Mouse (Mus musculus) midbrain, embryonic 10.5 days (tissue): Measurements from ENCODE around the gene Herc6. TPM values are rescaled to one million over a fixed set of nuclear protein-coding genes. Genes with fewer than 3 reads are reported as not detected.

Experiments
- DNase-seq: peaks from one replicate; pipeline ENCODE4 v3.0.0-alpha.2; 2017; ENCODE audit warnings: low spot score
- H3K27ac ChIP-seq: fragments of 300-500 bp; sonication (generic); replicated peaks from 2 replicates; pipeline ENCODE4 v1.5.1; 2016; ENCODE audit warnings: mild to moderate bottlenecking
- H3K27me3 ChIP-seq: fragments of 300-500 bp; sonication (generic); 2 replicates; pipeline ENCODE4 v1.6.1; 2016; ENCODE audit warnings: low read depth, mild to moderate bottlenecking; ENCODE audit not compliant: poor library complexity, severe bottlenecking
- H3K36me3 ChIP-seq: fragments of 300-500 bp; sonication (generic); 2 replicates; pipeline ENCODE4 v1.6.1; 2016; ENCODE audit warnings: mild to moderate bottlenecking, moderate library complexity
- H3K4me1 ChIP-seq: fragments of 300-500 bp; sonication (generic); 2 replicates; pipeline ENCODE4 v1.6.1; 2016
- H3K4me3 ChIP-seq: fragments of 300-500 bp; sonication (generic); 2 replicates; pipeline ENCODE4 v1.5.1; 2016; ENCODE audit warnings: mild to moderate bottlenecking, moderate library complexity
- H3K9me3 ChIP-seq: fragments of 300-500 bp; sonication (generic); replicated peaks from 2 replicates; pipeline ENCODE4 v1.6.1; 2016; ENCODE audit warnings: mild to moderate bottlenecking
- WGBS: fragments of 180-500 bp; shearing (Covaris S2); methylation state at CpG from one replicate; pipeline ENCODE4 v1.1.7; 2016; 5-methylcytosine and 5-hydroxymethylcytosine counted together
- polyA plus RNA-seq: library from polyadenylated mRNA; unstranded; fragments of >200 nt; fragmentation: Nextera tagmentation; extraction: Ambion mirVana; gene quantifications from 2 replicates; pipeline ENCODE4 v1.2.1, GENCODE M21; 2016

Gene Herc6
- 2.4 and 3.2 TPM in 2 replicates for polyA plus RNA-seq

DNA sequence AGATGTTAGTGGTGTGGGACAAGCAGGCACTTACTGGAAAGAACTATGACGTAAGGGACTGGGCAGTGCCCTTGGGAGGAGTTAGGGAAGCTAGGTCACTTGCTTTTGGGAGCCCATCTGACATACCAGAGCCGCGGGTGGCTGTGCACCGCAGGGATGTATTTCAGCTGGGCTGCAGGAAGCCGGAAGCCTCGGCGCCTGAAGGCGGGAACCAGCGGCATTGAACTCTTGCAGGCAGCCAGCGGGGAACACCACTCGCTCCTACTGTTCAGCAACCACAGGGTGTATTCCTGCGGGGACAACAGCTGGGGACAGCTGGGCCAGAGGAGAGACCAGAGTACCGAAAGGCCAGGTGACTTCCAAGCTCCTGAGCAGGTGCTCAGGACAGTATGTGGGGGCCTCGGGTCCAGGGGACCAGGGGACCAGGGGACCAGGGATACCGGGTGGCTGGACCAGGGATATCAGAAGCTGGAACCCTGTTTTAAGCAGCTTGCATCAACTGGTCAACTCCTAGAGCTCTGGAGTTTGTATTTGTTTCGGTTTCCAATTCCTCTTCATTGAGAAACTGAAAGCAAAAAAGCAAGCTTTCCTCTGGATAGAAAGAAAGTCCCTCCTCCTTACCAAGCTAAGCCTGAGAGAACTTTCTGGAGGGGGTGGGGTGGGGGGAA lies at the start of gene Herc6:
Gene Herc6, plus strand, starts transcription at position 120 of the 668 bp plus-strand sequence.
- peaks cover 7% of the 10 kb centered on the region for H3K4me1 ChIP-seq
- H3K27me3 ChIP-seq: no peaks in the 10 kb centered on the region
- DNase-seq: peak; percentile 60
- no peaks in the 10 kb centered on the region for H3K9me3 ChIP-seq
- no peaks in the 10 kb centered on the region for H3K36me3 ChIP-seq
- H3K4me3 ChIP-seq: peak within 1 kb of the TSS; percentile 55
- H3K27ac ChIP-seq: peak within 1 kb of the TSS; percentile 77
- WGBS: 5% methylated on average over 16 of the region's 16 CpGs

DNA sequence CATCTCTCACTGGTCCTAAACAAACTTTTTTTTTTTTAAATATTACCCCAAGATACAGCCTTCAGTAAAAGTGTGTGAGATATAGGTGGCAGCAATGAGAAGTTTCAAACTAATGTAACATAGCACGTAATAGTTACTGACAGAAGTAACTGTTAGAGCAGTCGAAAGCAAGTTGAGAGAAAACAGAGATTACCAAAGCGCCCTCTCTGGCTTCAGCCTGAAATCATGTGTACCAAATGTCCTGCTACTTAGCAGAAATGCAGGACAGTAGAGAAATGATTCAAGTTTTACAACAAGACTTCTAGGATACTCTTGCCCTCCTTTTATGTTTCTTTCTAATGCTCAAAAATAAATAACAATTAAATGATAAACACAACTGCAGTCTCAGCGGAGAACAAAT lies 49.8 kb upstream of the Herc6 start:
- 0 out of 2 replicates have a peak, but pooled peaks cover 6% of the 10 kb centered on the region for H3K27me3 ChIP-seq
- WGBS: 87% methylated on average over 4 of the region's 4 CpGs
- no peaks in the 10 kb centered on the region for H3K9me3 ChIP-seq
- H3K4me1 ChIP-seq: peaks cover 15% of the 10 kb centered on the region
- H3K27ac ChIP-seq: no peak overlapping the region
- H3K36me3 ChIP-seq: no peaks in the 10 kb centered on the region
- no peak overlapping the region for H3K4me3 ChIP-seq
- DNase-seq: no peak

DNA sequence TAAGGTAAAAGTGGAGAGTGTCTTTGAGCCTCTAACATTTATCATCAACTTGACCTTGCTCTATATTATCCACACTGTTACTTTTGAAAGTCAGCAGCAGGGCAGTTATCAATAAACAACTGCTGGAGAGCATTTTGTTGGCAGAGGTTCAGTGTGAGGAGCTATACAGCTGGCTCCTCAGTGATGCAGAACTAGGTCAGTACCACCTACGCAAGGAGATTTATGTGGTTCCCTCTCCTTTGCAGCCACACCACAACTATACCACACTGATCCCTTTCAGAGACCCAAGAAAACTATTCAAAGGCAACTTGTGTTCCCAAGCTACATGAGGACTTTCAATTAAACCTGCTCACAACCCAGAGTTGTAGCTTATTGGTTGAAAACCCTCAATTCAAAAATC lies 49.4 kb upstream of the Herc6 start:
- WGBS: 95% methylated on average over 1 of the region's 1 CpGs
- Histone ChIP-seq H3K36me3 (no peaks in the 10 kb centered on the region), H3K27me3 (0 out of 2 replicates have a peak, but pooled peaks cover 6% of the 10 kb centered on the region), H3K4me1 (peaks cover 15% of the 10 kb centered on the region), H3K9me3 (no peaks in the 10 kb centered on the region), H3K4me3 (no peak overlapping the region), H3K27ac (no peak overlapping the region)
- no peak for DNase-seq

DNA sequence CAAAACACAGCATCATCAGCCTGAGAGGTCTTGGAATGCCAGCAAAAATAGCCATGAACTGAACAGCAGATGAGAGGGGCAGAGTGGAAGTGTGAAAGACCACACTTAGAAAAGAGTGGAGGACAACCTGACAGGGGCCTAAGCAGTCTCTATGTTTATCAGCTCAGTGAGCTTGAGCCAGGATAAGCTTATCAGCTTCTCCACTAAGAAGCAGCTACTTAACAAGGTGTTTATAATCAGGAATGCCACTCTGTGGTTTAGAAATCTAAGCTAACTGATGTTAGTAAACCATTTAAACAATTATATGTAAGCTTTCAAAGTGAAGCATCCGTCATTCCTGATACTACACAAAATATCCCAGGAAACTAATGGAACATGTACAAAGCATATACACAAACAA lies 48.8 kb upstream of the Herc6 start:
- H3K27me3 ChIP-seq: 0 out of 2 replicates have a peak, but pooled peaks cover 6% of the 10 kb centered on the region
- H3K36me3 ChIP-seq: no peaks in the 10 kb centered on the region
- DNase-seq: no peak
- H3K4me1 ChIP-seq: peaks cover 15% of the 10 kb centered on the region
- no peak overlapping the region for H3K27ac ChIP-seq
- H3K9me3 ChIP-seq: no peaks in the 10 kb centered on the region
- H3K4me3 ChIP-seq: no peak overlapping the region
- 80% methylated on average over 1 of the region's 1 CpGs for WGBS

DNA sequence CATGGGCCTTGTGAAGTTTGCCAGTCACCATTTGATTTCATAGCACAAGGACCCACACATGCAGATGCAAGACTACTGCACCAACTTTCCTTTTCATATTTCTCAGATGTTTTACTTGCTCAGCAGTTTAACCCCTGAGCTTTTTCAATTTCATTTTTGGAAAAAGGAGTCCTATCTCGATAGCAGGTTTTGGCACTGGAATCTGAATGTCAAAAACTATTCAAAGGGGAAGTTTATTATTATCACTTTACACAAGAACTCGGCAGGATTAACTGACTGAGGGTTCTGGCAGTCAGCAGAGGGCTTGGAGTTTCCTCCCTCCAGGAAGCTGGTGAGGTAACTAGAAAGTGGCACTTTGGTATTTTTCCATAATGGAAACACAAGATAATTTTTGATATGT lies 47.4 kb upstream of the Herc6 start:
- WGBS: 85% methylated on average over 2 of the region's 2 CpGs
- no peak overlapping the region for H3K4me3 ChIP-seq

DNA sequence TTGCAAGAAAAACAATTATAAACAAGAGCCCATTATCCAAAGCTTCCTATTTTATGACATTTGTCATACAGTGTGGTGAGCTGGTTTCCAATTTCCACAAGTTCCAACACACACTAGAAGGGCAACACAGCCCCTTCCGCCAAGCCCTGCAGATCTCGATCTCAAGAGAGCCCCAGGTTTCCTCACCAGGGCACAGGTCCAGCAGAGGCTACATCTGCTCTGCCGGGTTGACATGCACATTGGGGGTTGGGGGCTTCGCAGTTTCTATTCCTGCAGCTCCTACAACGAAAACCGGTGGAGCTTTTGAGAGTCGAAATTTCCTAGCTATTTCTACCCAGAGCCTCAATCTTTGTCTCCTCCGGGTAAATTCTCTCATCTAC lies 46.6 kb upstream of the Herc6 start:
- Histone ChIP-seq H3K27me3 (0 out of 2 replicates have a peak, but pooled peaks cover 6% of the 10 kb centered on the region), H3K27ac (peak overlapping the region; percentile 78; the same call in 1 of the 2 replicates), H3K9me3 (no peaks in the 10 kb centered on the region), H3K4me1 (peaks cover 15% of the 10 kb centered on the region), H3K4me3 (peak overlapping the region; percentile 79), H3K36me3 (no peaks in the 10 kb centered on the region)
- no peak for DNase-seq
- WGBS: 10% methylated on average over 8 of the region's 8 CpGs

More for the DNA sequence above, 47.4 kb upstream of the Herc6 start:
- Histone ChIP-seq H3K27ac (no peak overlapping the region), H3K27me3 (0 out of 2 replicates have a peak, but pooled peaks cover 6% of the 10 kb centered on the region), H3K36me3 (no peaks in the 10 kb centered on the region), H3K9me3 (no peaks in the 10 kb centered on the region), H3K4me1 (peaks cover 15% of the 10 kb centered on the region)
- no peak for DNase-seq

DNA sequence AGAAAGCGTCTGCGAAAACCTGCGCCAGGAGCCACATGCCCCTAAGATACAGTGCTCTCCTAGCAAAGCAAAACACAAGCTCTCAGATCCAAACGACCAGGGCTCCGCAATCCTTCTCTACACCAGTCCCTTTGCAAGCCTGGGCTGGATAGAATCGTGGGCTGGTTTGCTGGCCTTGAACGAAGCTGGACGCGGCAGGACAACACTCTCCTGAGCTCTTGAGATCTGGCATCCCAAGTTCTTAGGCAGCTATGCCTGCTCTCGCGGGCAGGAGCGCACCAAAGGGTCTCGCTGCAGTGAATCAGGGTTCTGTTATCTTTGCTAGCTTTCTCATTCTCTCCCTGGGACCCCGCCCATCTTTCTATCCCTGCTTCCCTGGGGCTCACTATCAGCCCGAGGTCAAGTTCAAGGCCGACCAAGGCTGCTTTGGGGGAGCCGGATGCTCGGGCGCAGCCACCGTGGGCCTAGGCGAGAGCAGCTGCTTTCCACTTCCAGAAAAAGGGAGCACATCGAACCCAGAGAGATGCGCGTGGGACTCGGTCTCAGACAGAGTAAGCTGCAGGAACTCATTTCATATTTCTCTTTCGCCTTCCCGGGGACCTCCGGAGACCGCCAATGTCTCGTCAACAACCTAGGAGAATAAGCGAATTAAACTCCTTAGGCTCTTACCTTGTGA lies 46.1 kb upstream of the Herc6 start:
- Histone ChIP-seq H3K4me1 (peaks cover 15% of the 10 kb centered on the region), H3K4me3 (peak overlapping the region; percentile 79), H3K36me3 (no peaks in the 10 kb centered on the region), H3K27me3 (0 out of 2 replicates have a peak, but pooled peaks cover 6% of the 10 kb centered on the region), H3K27ac (peak overlapping the region; percentile 78), H3K9me3 (no peaks in the 10 kb centered on the region)
- DNase-seq: peak; percentile 63
- 1% methylated on average over 31 of the region's 31 CpGs for WGBS

DNA sequence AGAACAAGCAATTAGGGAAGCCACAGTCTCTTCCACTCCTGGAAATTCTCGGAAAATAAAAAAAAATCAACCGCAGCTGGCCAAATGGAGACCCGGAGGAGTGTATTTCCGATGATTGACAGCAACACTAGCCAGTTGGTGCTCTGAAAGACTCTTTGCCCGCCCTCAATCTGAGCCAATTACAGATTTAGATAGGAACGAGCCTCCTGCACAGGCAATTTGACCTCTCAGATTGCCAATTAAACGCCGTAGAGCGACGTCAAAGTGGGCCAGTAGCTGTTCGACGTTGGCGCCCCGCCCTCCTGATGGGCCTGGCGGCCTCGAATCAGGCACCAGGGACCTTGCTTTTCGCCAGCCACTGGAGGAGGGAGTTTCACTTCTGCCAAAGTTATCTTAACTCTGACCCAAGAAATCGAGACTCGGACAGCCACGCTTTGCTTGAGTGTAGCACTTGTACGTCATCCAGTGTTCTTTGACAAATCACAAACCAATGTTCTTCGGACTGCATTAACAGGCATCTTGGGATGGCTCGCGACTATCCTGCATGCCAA lies 45.3 kb upstream of the Herc6 start, which contains the start of gene Ppm1k:
Gene Ppm1k, minus strand, starts transcription at position 83 of the 551 bp plus-strand sequence.
- H3K4me1 ChIP-seq: peaks cover 15% of the 10 kb centered on the region
- H3K4me3 ChIP-seq: peak within 1 kb of the TSS; percentile 79
- WGBS: under 1% methylated on average over 24 of the region's 24 CpGs
- DNase-seq: peak; percentile 97
- 0 out of 2 replicates have a peak, but pooled peaks cover 6% of the 10 kb centered on the region for H3K27me3 ChIP-seq
- H3K36me3 ChIP-seq: no peaks in the 10 kb centered on the region
- H3K27ac ChIP-seq: peak within 1 kb of the TSS; percentile 81
- no peaks in the 10 kb centered on the region for H3K9me3 ChIP-seq

DNA sequence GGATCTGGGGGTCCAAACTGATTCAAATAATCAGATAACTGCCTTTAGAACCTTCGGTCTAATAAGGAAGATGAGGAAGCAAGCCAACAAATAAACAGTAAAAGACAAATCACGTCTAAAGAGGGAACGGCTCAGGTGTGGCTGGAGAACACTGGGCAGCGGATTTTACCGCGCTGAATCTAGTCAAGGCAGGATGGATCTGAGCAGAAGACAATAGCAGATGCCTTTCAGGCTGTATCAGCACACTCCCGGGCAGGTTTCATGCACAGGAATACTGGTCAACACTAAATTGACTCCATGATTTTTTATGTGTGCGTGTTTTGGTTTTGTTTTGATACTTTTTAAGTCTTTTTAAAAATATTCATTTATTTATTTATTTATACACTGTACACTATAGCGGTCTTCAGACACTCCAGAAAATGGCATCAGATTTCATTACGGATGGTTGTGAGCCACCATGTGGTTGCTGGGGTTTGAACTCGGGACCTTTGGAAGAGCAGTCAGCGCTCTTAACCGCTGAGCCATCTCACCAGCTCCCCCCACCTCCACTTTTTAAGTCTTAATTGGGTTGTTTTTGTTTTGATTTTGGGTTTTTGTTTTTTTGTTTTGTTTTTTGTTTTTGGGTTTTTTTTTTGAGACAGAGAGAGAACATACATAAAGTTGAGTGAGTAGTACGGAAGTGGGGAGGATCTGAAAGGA lies 44.7 kb upstream of the Herc6 start:
- Histone ChIP-seq H3K9me3 (no peaks in the 10 kb centered on the region), H3K4me1 (peaks cover 15% of the 10 kb centered on the region), H3K27me3 (0 out of 2 replicates have a peak, but pooled peaks cover 6% of the 10 kb centered on the region), H3K27ac (peak overlapping the region; percentile 81), H3K36me3 (no peaks in the 10 kb centered on the region), H3K4me3 (peak overlapping the region; percentile 79)
- WGBS: 33% methylated on average over 14 of the region's 14 CpGs
- DNase-seq: no peak

DNA sequence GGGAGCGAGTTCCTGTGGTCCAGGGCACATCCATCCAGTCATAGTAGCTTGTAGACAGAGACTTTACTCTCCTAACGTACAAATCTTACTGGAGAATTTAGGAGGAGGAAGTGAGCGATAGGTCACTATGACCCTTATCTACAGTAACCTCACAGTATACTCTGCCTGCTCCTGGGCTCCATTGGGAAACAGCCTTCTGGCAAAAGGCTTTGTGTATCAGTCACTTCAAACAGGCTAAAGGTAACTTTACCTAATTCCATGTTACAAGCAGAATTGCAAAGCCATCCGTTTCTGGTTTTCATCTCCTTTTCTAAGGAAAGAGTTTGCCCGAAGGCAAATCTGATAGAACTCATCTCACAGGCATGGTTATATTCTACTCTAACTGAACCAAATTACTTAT lies 42.9 kb upstream of the Herc6 start:
- 92% methylated on average over 5 of the region's 5 CpGs for WGBS
- Histone ChIP-seq H3K27me3 (0 out of 2 replicates have a peak, but pooled peaks cover 6% of the 10 kb centered on the region), H3K9me3 (no peaks in the 10 kb centered on the region), H3K4me3 (no peak overlapping the region), H3K4me1 (peaks cover 15% of the 10 kb centered on the region), H3K27ac (no peak overlapping the region), H3K36me3 (no peaks in the 10 kb centered on the region)
- DNase-seq: no peak

DNA sequence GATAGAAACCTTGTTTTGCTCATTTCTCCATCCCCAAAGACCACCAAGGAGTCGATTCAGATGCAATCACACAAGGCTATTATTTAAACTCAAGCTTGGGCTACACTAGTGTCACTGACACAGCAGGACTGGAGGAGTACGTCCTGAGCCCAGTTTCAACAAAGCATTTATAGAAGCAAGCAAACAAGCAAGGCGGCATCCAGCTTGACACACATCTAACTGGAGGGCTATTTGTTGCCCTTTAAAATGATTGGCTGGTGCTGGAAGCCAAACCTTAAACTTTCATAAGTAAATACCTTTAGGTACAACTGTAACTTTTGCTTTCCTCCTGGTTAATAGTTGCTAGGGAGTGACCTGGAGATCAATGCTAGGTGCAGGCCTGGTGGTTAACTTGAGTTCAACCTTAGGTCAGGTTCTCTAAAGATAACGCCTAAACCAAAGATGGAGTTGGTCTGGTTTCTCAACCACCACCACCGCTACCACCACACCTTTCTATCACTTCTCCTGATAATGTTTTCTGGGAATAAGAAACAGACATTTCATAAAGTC lies 39.8 kb upstream of the Herc6 start:
- WGBS: 81% methylated on average over 5 of the region's 5 CpGs
- H3K4me1 ChIP-seq: no peaks in the 10 kb centered on the region
- H3K27ac ChIP-seq: no peak overlapping the region
- DNase-seq: no peak
- no peaks in the 10 kb centered on the region for H3K27me3 ChIP-seq
- no peaks in the 10 kb centered on the region for H3K9me3 ChIP-seq
- H3K4me3 ChIP-seq: no peak overlapping the region
- no peaks in the 10 kb centered on the region for H3K36me3 ChIP-seq

DNA sequence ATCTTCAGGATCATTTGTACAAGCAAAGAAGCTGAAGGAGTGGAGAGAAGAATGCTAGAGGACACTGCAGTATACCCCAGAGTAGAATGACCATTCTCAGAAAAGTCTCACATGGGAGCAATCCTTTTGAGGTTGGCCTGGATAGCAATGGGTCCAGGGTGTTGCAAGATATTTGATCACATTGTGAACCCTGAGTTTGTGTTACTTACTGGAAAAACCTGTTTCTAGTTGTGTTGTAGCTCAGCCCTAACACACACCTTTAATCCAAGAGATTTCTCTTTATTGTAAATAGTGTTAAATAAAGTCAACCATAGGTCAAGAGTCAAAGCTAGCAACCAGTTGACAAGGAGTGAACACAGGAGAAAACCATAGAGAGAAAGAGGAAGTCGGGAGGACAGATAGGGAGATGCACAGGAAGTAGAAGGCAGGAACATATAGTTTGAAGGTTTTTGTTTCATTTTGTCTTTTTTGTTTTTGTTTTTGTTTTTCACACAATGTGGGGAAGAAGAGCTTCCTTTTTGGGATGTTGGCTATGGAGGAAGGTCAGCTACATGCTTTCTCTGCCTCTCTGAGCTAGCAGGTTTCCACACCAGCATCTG lies 39.0 kb upstream of the Herc6 start:
- Histone ChIP-seq H3K4me3 (no peak overlapping the region), H3K4me1 (no peaks in the 10 kb centered on the region), H3K9me3 (no peaks in the 10 kb centered on the region), H3K27ac (no peak overlapping the region), H3K27me3 (no peaks in the 10 kb centered on the region), H3K36me3 (no peaks in the 10 kb centered on the region)
- 86% methylated on average over 1 of the region's 1 CpGs for WGBS
- no peak for DNase-seq
